Mouse (Mus musculus) stomach, embryonic 14.5 days (tissue): Measurements from ENCODE around the gene Clec9a. TPM values are rescaled to one million over a fixed set of nuclear protein-coding genes. Genes with fewer than 3 reads are reported as not detected.

Experiments
- ATAC-seq: fragments of 200-750 bp; cut with Nextera tagmentation; 2 replicates; pipeline ENCODE4 v1.8.0; 2017; ENCODE audit warnings: low read depth, moderate TSS enrichment; ENCODE audit not compliant: insufficient number of reproducible peaks, insufficient read depth, low FRiP score
- H3K27ac ChIP-seq: fragments of 300-500 bp; sonication (generic); 2 replicates; pipeline ENCODE4 v1.5.1; 2014; ENCODE audit warnings: mild to moderate bottlenecking, low read length, moderate library complexity, mixed read lengths
- H3K27me3 ChIP-seq: fragments of 300-500 bp; sonication (generic); 2 replicates; pipeline ENCODE4 v1.6.1; 2014; ENCODE audit warnings: low read length, control low read depth, mixed read lengths; ENCODE audit not compliant: control insufficient read depth, insufficient read depth
- H3K36me3 ChIP-seq: fragments of 300-500 bp; sonication (generic); 2 replicates; pipeline ENCODE4 v1.6.1; 2014; ENCODE audit warnings: mild to moderate bottlenecking, control low read depth, low read length, moderate library complexity, mixed read lengths; ENCODE audit not compliant: control insufficient read depth, insufficient read depth
- H3K4me1 ChIP-seq: fragments of 300-500 bp; sonication (generic); 2 replicates; pipeline ENCODE4 v1.6.1; 2014; ENCODE audit warnings: low read length, control low read depth, mixed read lengths; ENCODE audit not compliant: control insufficient read depth, insufficient read depth
- H3K4me2 ChIP-seq: fragments of 300-500 bp; sonication (generic); replicated peaks from 2 replicates; pipeline ENCODE4 v1.6.1; 2014; ENCODE audit warnings: low read depth, low read length, control low read depth
- H3K4me3 ChIP-seq: fragments of 300-500 bp; sonication (generic); 2 replicates; pipeline ENCODE4 v1.5.1; 2014; ENCODE audit warnings: low read depth, low read length, control low read depth
- H3K9ac ChIP-seq: fragments of 300-500 bp; sonication (generic); replicated peaks from 2 replicates; pipeline ENCODE4 v1.6.1; 2014; ENCODE audit warnings: low read depth, mild to moderate bottlenecking, control low read depth, low read length, moderate library complexity, mixed read lengths
- H3K9me3 ChIP-seq: fragments of 300-500 bp; sonication (generic); 2 replicates; pipeline ENCODE4 v1.6.1; 2016; ENCODE audit warnings: low read depth, low read length, control low read depth; ENCODE audit not compliant: control insufficient read depth
- WGBS: fragments of 180-500 bp; shearing (Covaris S2); extraction: QIAGEN DNeasy Blood & Tissue Kit; methylation state at CpG from one replicate; pipeline ENCODE4 v1.1.7; 2014; 5-methylcytosine and 5-hydroxymethylcytosine counted together
- polyA plus RNA-seq: library from polyadenylated mRNA; unstranded; fragments of >200 nt; fragmentation: Nextera tagmentation; extraction: Ambion mirVana; gene quantifications from 2 replicates; pipeline ENCODE4 v1.2.1, GENCODE M21; 2014

The Clec9a gene
- polyA plus RNA-seq, 1 experiment from 2014 or later: 0.19 TPM

DNA sequence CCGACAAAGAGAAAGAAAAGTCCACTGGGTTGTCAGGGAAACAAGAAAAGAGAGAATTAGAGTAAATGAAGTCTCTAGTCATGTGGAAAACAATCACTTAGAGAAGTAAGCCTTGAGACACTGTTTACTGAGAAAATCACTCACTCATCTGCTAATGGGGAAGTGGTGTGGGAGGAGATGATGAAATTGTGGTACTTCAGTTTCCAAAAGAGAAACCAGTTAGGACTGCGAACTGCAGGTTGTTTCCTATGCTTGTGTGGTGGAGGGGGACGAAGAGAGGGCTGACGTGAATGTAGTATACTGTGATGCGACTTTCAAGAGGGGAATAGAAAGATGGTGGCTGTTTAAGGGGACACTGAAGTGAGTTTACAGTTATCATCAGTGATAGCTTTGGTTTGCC, 25.6 kb downstream of the Clec9a start:
- no peak overlapping the region for H3K4me3 ChIP-seq
- H3K27me3 ChIP-seq: no peaks in the 10 kb centered on the region
- ATAC-seq: no peak
- no peaks in the 10 kb centered on the region for H3K36me3 ChIP-seq
- no peak overlapping the region for H3K27ac ChIP-seq
- H3K4me2 ChIP-seq: no peak overlapping the region
- no peak overlapping the region for H3K9ac ChIP-seq
- 79% methylated on average over 5 of the region's 5 CpGs for WGBS
- no peaks in the 10 kb centered on the region for H3K9me3 ChIP-seq
- no peaks in the 10 kb centered on the region for H3K4me1 ChIP-seq

DNA sequence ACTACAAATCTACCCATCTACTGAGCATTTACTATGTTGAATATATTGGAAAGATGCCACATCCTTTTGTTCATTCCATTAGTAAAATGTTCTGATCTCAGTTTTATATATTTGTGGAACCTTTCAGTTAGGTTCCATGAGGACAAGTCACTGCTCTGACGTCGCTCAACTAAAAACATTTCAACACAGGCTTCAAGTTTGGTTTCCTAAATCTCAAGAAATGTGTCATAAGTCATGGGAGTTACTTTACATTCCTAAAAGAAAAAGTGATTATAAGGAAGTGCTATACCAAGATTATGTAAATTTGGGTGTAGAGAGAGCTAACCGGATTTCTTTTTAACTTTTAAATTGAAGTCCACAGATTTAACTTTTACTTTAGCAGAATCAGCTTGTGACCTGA, 27.4 kb downstream of the Clec9a start:
- ATAC-seq: no peak
- Histone ChIP-seq H3K27me3 (no peaks in the 10 kb centered on the region), H3K9ac (no peak overlapping the region), H3K27ac (no peak overlapping the region), H3K4me1 (no peaks in the 10 kb centered on the region), H3K4me3 (no peak overlapping the region), H3K9me3 (no peaks in the 10 kb centered on the region), H3K36me3 (no peaks in the 10 kb centered on the region), H3K4me2 (no peak overlapping the region)
- 84% methylated on average over 3 of the region's 3 CpGs for WGBS

DNA sequence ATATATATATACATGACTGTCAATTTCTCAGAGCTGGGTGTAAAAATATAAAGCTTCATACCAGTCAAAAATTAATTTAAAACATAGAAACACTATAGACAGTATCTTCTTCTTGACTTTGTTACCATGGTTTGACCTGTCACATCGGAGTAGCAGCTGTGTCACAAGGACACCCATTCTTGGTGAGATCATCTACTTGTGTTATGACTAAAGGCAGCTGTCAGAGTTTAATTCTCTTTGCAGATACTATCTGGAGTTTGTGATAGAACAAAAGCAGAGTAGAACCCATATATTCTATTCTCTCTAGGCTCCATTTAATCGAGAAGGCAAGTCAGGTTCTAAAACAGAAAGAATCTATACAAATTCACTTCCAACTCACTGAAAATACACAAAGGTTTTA, 29.4 kb downstream of the Clec9a start:
- Histone ChIP-seq H3K27ac (no peak overlapping the region), H3K4me2 (no peak overlapping the region), H3K27me3 (no peaks in the 10 kb centered on the region), H3K4me3 (no peak overlapping the region), H3K36me3 (no peaks in the 10 kb centered on the region), H3K4me1 (no peaks in the 10 kb centered on the region), H3K9me3 (no peaks in the 10 kb centered on the region), H3K9ac (no peak overlapping the region)
- ATAC-seq: no peak
- WGBS: 94% methylated on average over 2 of the region's 2 CpGs

DNA sequence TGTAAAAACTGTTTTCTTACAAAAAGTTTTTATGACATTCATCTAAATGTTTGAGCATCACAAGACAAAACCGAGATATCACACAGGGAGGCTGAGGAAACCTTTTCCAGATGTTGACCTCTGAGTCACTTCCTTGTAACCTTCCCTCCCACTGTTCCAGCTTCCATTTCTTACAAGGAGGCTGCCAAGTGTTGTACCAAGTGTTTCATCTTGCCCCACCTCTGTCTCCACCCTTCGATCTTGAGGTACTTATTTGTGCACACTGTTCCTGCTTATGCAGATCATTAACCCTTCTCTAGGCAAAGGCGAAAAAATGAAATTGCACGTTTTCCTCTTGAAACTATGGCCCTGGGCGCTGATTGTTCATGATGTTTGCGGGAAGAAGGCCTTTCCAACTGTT, 41.1 kb downstream of the Clec9a start:
- no peak overlapping the region for H3K4me2 ChIP-seq
- 74% methylated on average over 6 of the region's 6 CpGs for WGBS
- H3K27me3 ChIP-seq: no peaks in the 10 kb centered on the region
- H3K9me3 ChIP-seq: no peaks in the 10 kb centered on the region
- H3K9ac ChIP-seq: no peak overlapping the region
- no peak overlapping the region for H3K27ac ChIP-seq
- H3K4me3 ChIP-seq: no peak overlapping the region
- no peaks in the 10 kb centered on the region for H3K4me1 ChIP-seq
- no peak for ATAC-seq
- H3K36me3 ChIP-seq: no peaks in the 10 kb centered on the region

DNA sequence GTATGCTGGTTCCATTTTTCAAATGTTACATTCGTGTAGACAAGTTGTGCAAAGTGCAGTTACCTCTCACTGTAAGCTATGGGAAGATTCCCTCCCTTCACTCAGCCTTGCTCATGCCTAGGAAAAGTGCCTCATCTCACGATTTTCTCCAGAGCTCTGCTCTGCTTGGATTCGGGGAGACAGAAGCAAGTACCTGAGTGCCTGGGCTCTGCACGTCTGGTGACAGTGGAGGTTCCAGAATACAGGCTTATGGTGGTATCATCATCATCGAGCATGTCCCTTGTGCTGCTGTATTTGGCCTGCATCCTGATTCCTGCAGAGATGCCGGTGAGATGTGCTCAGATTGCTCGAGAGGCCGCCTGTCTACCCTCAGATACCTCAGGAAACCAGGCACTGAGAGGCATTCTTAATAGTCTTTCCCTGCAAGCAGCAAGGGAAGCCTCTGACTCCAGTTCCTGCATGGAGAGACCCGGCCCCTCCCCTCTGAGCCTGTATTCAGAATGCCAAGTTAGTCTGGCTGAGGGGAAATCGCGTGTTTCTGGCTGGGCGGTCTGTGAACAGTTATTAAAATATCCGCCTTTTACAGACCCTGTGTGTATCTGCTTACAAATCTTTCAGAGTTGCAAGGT, 42.9 kb downstream of the Clec9a start, which contains the start of gene Clec1a:
Gene Clec1a, minus strand, starts transcription at position 590 of the 629 bp plus-strand sequence.
- H3K27ac ChIP-seq: no peak within 1 kb of the TSS; the same call in 1 of the 2 replicates
- no peak for ATAC-seq
- 57% methylated on average over 13 of the region's 13 CpGs for WGBS
- no peaks in the 10 kb centered on the region for H3K9me3 ChIP-seq
- H3K27me3 ChIP-seq: no peaks in the 10 kb centered on the region
- H3K9ac ChIP-seq: no peak within 1 kb of the TSS
- no peak within 1 kb of the TSS for H3K4me2 ChIP-seq
- H3K4me1 ChIP-seq: no peaks in the 10 kb centered on the region
- peak within 1 kb of the TSS; percentile 1; the same call in 1 of the 2 replicates for H3K4me3 ChIP-seq
- H3K36me3 ChIP-seq: no peaks in the 10 kb centered on the region

DNA sequence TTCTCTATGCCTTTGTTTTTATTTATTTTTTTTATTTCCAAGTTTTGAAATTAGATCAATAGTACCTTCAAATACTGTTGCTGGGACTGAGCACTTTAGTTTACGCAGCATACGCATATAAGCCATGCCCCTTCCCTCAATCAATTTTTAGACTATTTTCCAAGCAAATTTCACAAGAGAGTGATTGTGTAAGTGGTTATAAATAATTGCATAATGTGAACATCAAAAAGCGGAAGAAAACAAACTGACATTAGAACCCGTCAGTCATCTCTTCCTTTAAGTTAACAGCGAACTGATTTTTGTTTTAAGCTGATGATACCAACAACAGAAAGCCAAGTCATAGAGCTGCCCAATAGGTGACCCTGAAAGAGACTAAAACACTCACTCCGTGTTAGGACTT, 62.7 kb downstream of the Clec9a start:
- no peak for ATAC-seq

DNA sequence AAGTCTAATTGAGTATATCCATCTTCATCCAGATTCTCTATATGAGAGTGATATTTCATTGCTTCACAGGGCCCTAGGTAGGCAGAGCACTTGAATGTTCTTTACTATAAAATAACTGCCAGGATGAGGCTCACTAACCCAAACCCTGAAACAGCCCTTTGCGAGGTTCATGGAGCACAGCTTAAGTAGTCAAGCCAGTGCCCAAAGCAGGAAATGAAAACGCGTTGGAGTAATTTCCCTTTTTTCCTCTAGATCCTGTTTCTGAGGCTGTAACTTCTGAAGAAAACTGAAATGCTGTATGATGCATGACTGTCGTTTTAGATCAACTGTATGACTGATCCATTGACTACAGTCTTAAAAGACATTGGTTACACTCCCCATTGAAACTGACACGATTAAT, 64.0 kb downstream of the Clec9a start:
- no peaks in the 10 kb centered on the region for H3K9me3 ChIP-seq
- H3K36me3 ChIP-seq: no peaks in the 10 kb centered on the region
- no peaks in the 10 kb centered on the region for H3K27me3 ChIP-seq
- no peak for ATAC-seq
- H3K9ac ChIP-seq: no peak overlapping the region
- H3K4me3 ChIP-seq: no peak overlapping the region
- H3K27ac ChIP-seq: no peak overlapping the region
- 83% methylated on average over 5 of the region's 5 CpGs for WGBS
- no peak overlapping the region for H3K4me2 ChIP-seq
- H3K4me1 ChIP-seq: no peaks in the 10 kb centered on the region

More for the DNA sequence above, 62.7 kb downstream of the Clec9a start:
- Histone ChIP-seq H3K4me2 (no peak overlapping the region), H3K27me3 (no peaks in the 10 kb centered on the region), H3K4me3 (no peak overlapping the region), H3K36me3 (no peaks in the 10 kb centered on the region), H3K4me1 (no peaks in the 10 kb centered on the region), H3K9ac (no peak overlapping the region), H3K27ac (no peak overlapping the region), H3K9me3 (no peaks in the 10 kb centered on the region)
- WGBS: 89% methylated on average over 6 of the region's 6 CpGs
